Mouse (Mus musculus) hindbrain, embryonic 16.5 days (tissue): ENCODE data around the gene Tbck. TPM values are rescaled to one million over a fixed set of nuclear protein-coding genes. Genes with fewer than 3 reads are reported as not detected.

Source experiments
- ATAC-seq: fragments of 200-750 bp; cut with Nextera tagmentation; 2 replicates; pipeline ENCODE4 v1.8.0; 2017; ENCODE audit warnings: moderate TSS enrichment, moderate library complexity
- H3K27ac ChIP-seq: fragments of 300-500 bp; sonication (generic); 2 replicates; pipeline ENCODE4 v1.5.1; 2014; ENCODE audit warnings: low read depth, mild to moderate bottlenecking, control low read depth, low read length, moderate library complexity
- H3K27me3 ChIP-seq: fragments of 300-500 bp; sonication (generic); replicated peaks from 2 replicates; pipeline ENCODE4 v1.6.1; 2014; ENCODE audit warnings: low read length; ENCODE audit not compliant: control insufficient read depth, insufficient read depth
- H3K36me3 ChIP-seq: fragments of 300-500 bp; sonication (generic); 2 replicates; pipeline ENCODE4 v1.6.1; 2014; ENCODE audit warnings: mild to moderate bottlenecking, low read length, moderate library complexity, mixed read lengths; ENCODE audit not compliant: control insufficient read depth, insufficient read depth
- H3K4me1 ChIP-seq: fragments of 300-500 bp; sonication (generic); 2 replicates; pipeline ENCODE4 v1.6.1; 2014; ENCODE audit warnings: low read depth, low read length; ENCODE audit not compliant: control insufficient read depth, insufficient read depth
- H3K4me2 ChIP-seq: fragments of 300-500 bp; sonication (generic); 2 replicates; pipeline ENCODE4 v1.6.1; 2014; ENCODE audit warnings: mild to moderate bottlenecking, low read length, control low read depth, moderate library complexity
- H3K4me3 ChIP-seq: fragments of 300-500 bp; sonication (generic); 2 replicates; pipeline ENCODE4 v1.5.1; 2014; ENCODE audit warnings: mild to moderate bottlenecking, low read length, control low read depth, moderate library complexity
- H3K9ac ChIP-seq: fragments of 300-500 bp; sonication (generic); 2 replicates; pipeline ENCODE4 v1.6.1; 2014; ENCODE audit warnings: low read depth, mild to moderate bottlenecking, control low read depth, low read length, moderate library complexity
- H3K9me3 ChIP-seq: fragments of 300-500 bp; sonication (generic); 2 replicates; pipeline ENCODE4 v1.6.1; 2014; ENCODE audit warnings: mild to moderate bottlenecking, low read length, moderate library complexity; ENCODE audit not compliant: control insufficient read depth
- WGBS: fragments of 180-500 bp; shearing (Covaris S2); extraction: QIAGEN DNeasy Blood & Tissue Kit; methylation state at CpG from one replicate; pipeline ENCODE4 v1.1.7; 2014; 5-methylcytosine and 5-hydroxymethylcytosine counted together
- polyA plus RNA-seq: library from polyadenylated mRNA; unstranded; fragments of >200 nt; fragmentation: Nextera tagmentation; extraction: Ambion mirVana; gene quantifications from 2 replicates; pipeline ENCODE4 v1.2.1, GENCODE M21; 2015

Tbck gene
- polyA plus RNA-seq, 1 experiment from 2014 or later, result 30.0 TPM

GRCm38 (mm10) chr3:132747036-132747435 lies 63.1 kb downstream of the Tbck start:
- Histone ChIP-seq H3K4me2 (no peak overlapping the region), H3K27ac (no peak overlapping the region), H3K9me3 (no peaks in the 10 kb centered on the region), H3K4me1 (no peaks in the 10 kb centered on the region), H3K4me3 (no peak overlapping the region), H3K27me3 (no peaks in the 10 kb centered on the region), H3K9ac (no peak overlapping the region), H3K36me3 (no peaks in the 10 kb centered on the region)
- WGBS, result 26% methylated on average over 3 of the region's 3 CpGs
- peak; percentile 94 for ATAC-seq

- ATAC-seq, result no peak
- 82% methylated on average over 14 of the region's 14 CpGs for WGBS
- H3K4me3 ChIP-seq, result no peak overlapping the region
- H3K27me3 ChIP-seq, result no peaks in the 10 kb centered on the region
- no peak overlapping the region for H3K27ac ChIP-seq
- H3K4me2 ChIP-seq, result no peak overlapping the region
- H3K9ac ChIP-seq, result no peak overlapping the region
- H3K9me3 ChIP-seq, result no peaks in the 10 kb centered on the region
- H3K36me3 ChIP-seq, result no peaks in the 10 kb centered on the region
- no peaks in the 10 kb centered on the region for H3K4me1 ChIP-seq
Observed at GRCm38 (mm10) chr3:132747766-132748165, 63.8 kb downstream of the Tbck start.

- Histone ChIP-seq H3K36me3 (no peaks in the 10 kb centered on the region), H3K27me3 (no peaks in the 10 kb centered on the region), H3K4me1 (no peaks in the 10 kb centered on the region), H3K9me3 (no peaks in the 10 kb centered on the region), H3K4me2 (no peak overlapping the region), H3K9ac (no peak overlapping the region), H3K4me3 (no peak overlapping the region), H3K27ac (no peak overlapping the region)
- ATAC-seq, result no peak
- WGBS, result 80% methylated on average over 3 of the region's 3 CpGs
Observed at GRCm38 (mm10) chr3:132748750-132749149, 64.8 kb downstream of the Tbck start.

- H3K4me3 ChIP-seq, result no peak overlapping the region
- H3K9ac ChIP-seq, result no peak overlapping the region
- H3K4me1 ChIP-seq, result no peaks in the 10 kb centered on the region
- H3K9me3 ChIP-seq, result no peaks in the 10 kb centered on the region
- no peaks in the 10 kb centered on the region for H3K27me3 ChIP-seq
- H3K36me3 ChIP-seq, result peaks cover 6% of the 10 kb centered on the region
- no peak overlapping the region for H3K27ac ChIP-seq
- WGBS, result 78% methylated on average over 4 of the region's 4 CpGs
- no peak overlapping the region for H3K4me2 ChIP-seq
- no peak for ATAC-seq
Observed at GRCm38 (mm10) chr3:132752772-132753171, 68.8 kb downstream of the Tbck start.

GRCm38 (mm10) chr3:132756274-132756673 lies 72.3 kb downstream of the Tbck start:
- Histone ChIP-seq H3K27ac (no peak overlapping the region), H3K27me3 (no peaks in the 10 kb centered on the region), H3K9ac (no peak overlapping the region), H3K4me2 (no peak overlapping the region), H3K4me1 (no peaks in the 10 kb centered on the region), H3K4me3 (no peak overlapping the region), H3K36me3 (peaks cover 6% of the 10 kb centered on the region), H3K9me3 (no peaks in the 10 kb centered on the region)
- 88% methylated on average over 1 of the region's 1 CpGs for WGBS
- ATAC-seq, result no peak

- WGBS, result 69% methylated on average over 17 of the region's 17 CpGs
Observed at GRCm38 (mm10) chr3:132766033-132766726, 82.2 kb downstream of the Tbck start.

GRCm38 (mm10) chr3:132772054-132772453 lies 88.1 kb downstream of the Tbck start:
- H3K4me3 ChIP-seq, result no peak overlapping the region
- 29% methylated on average over 7 of the region's 7 CpGs for WGBS
- no peaks in the 10 kb centered on the region for H3K9me3 ChIP-seq
- no peaks in the 10 kb centered on the region for H3K27me3 ChIP-seq
- no peak overlapping the region for H3K9ac ChIP-seq
- no peak overlapping the region for H3K4me2 ChIP-seq
- no peak for ATAC-seq
- no peak overlapping the region for H3K27ac ChIP-seq
- H3K36me3 ChIP-seq, result 0 out of 2 replicates have a peak, but pooled peaks cover 2% of the 10 kb centered on the region
- no peaks in the 10 kb centered on the region for H3K4me1 ChIP-seq

More at GRCm38 (mm10) chr3:132766033-132766726, 82.2 kb downstream of the Tbck start:
- peaks cover 3% of the 10 kb centered on the region; the same call in 1 of the 2 replicates for H3K4me1 ChIP-seq
- no peaks in the 10 kb centered on the region for H3K27me3 ChIP-seq
- no peaks in the 10 kb centered on the region for H3K9me3 ChIP-seq
- no peak overlapping the region for H3K27ac ChIP-seq
- ATAC-seq, result peak; percentile 74
- H3K4me2 ChIP-seq, result no peak overlapping the region; the same call in 1 of the 2 replicates
- H3K4me3 ChIP-seq, result no peak overlapping the region
- no peaks in the 10 kb centered on the region for H3K36me3 ChIP-seq
- H3K9ac ChIP-seq, result peak overlapping the region; percentile 38; the same call in 1 of the 2 replicates

- 0 out of 2 replicates have a peak, but pooled peaks cover 2% of the 10 kb centered on the region for H3K36me3 ChIP-seq
- no peak for ATAC-seq
- H3K9ac ChIP-seq, result no peak overlapping the region
- H3K9me3 ChIP-seq, result no peaks in the 10 kb centered on the region
- no peak overlapping the region for H3K4me2 ChIP-seq
- no peak overlapping the region for H3K27ac ChIP-seq
- 93% methylated on average over 7 of the region's 7 CpGs for WGBS
- no peaks in the 10 kb centered on the region for H3K27me3 ChIP-seq
- no peaks in the 10 kb centered on the region for H3K4me1 ChIP-seq
- H3K4me3 ChIP-seq, result no peak overlapping the region
Observed at GRCm38 (mm10) chr3:132776686-132777085, 92.7 kb downstream of the Tbck start.

GRCm38 (mm10) chr3:132781103-132781502 lies 97.2 kb downstream of the Tbck start:
- 97% methylated on average over 2 of the region's 2 CpGs for WGBS
- H3K9ac ChIP-seq, result no peak overlapping the region
- H3K27me3 ChIP-seq, result no peaks in the 10 kb centered on the region
- H3K36me3 ChIP-seq, result no peaks in the 10 kb centered on the region
- no peak for ATAC-seq
- no peaks in the 10 kb centered on the region for H3K9me3 ChIP-seq
- no peak overlapping the region for H3K27ac ChIP-seq
- no peak overlapping the region for H3K4me2 ChIP-seq
- H3K4me3 ChIP-seq, result no peak overlapping the region
- H3K4me1 ChIP-seq, result no peaks in the 10 kb centered on the region
